In genomic region chr9:27813207-27813790, GRCm38 (mm10) we compare ENCODE assay signal across 15 mouse cellular contexts. TPM values are rescaled to one million over a fixed set of nuclear protein-coding genes. Genes with fewer than 3 reads are reported as not detected.
DNase-seq lines count a peak whose midpoint lies in the region; ATAC-seq lines count a peak whose summit lies in the region.
"Had no signal": no experiment of that assay in that cellular context is flagged by ENCODE, and none has a peak within 500 bp of the region (broad histone marks: within the 10 kb centered on the region; RNA-seq: fewer than 3 reads in every experiment).

No protein-coding gene starts in this region.

- H3K4me2 ChIP-seq in kidney, embryonic 14.5 days (replicated peaks; ENCODE audit: low read depth, low read length) = no peak overlapping the region
- no peak overlapping the region for H3K4me2 ChIP-seq in limb, embryonic 15.5 days
- H3K4me2 ChIP-seq: embryonic facial prominence, embryonic 12.5 days had no signal

- peak; percentile 84; the same call in 1 of the 2 replicates for ATAC-seq in kidney, embryonic 14.5 days (ENCODE audit: low FRiP score, low TSS enrichment)
- ATAC-seq in limb, embryonic 15.5 days (ENCODE audit: insufficient number of reproducible peaks, low FRiP score, low TSS enrichment, low read depth) = 0 out of 2 replicates have a peak, but pooled peaks have one; percentile 52
- no peak for ATAC-seq in frontal cortex, adult (ENCODE audit: low TSS enrichment)
- ATAC-seq: forebrain, embryonic 16.5 days had no signal

- no peaks in the 10 kb centered on the region for H3K4me1 ChIP-seq in kidney, embryonic 14.5 days (ENCODE audit: control insufficient read depth, insufficient read depth, low read length)
- no peaks in the 10 kb centered on the region for H3K4me1 ChIP-seq in brown adipose tissue, adult 24 weeks (ENCODE audit: control insufficient read depth, insufficient read depth, insufficient read length, low read length)
- H3K4me1 ChIP-seq in limb, embryonic 15.5 days = no peaks in the 10 kb centered on the region
- H3K4me1 ChIP-seq: embryonic facial prominence, embryonic 12.5 days had no signal

- no peaks in the 10 kb centered on the region for H3K36me3 ChIP-seq in kidney, embryonic 14.5 days (ENCODE audit: control insufficient read depth, insufficient read depth, low read length)
- no peaks in the 10 kb centered on the region for H3K36me3 ChIP-seq in limb, embryonic 15.5 days
- H3K36me3 ChIP-seq: embryonic facial prominence, embryonic 12.5 days had no signal

- peak; percentile 3 for DNase-seq in adrenal gland, adult 8-10 months
- no peak for DNase-seq in adrenal gland, postnatal 25 days
- no peak for DNase-seq in kidney, adult 18-20 months
- DNase-seq in thymus, postnatal 36 days = no peak
- DNase-seq: cerebellum, adult 2 months; kidney, adult 9 months; retina, postnatal 1 day had no signal

- no peaks in the 10 kb centered on the region for H3K27me3 ChIP-seq in kidney, embryonic 14.5 days (ENCODE audit: control insufficient read depth, insufficient read depth, low read length)
- H3K27me3 ChIP-seq in limb, embryonic 15.5 days = no peaks in the 10 kb centered on the region
- H3K27me3 ChIP-seq: embryonic facial prominence, embryonic 12.5 days had no signal

- no peak overlapping the region for H3K9ac ChIP-seq in kidney, embryonic 14.5 days (ENCODE audit: low read depth, low read length)
- no peak overlapping the region for H3K9ac ChIP-seq in limb, embryonic 15.5 days
- H3K9ac ChIP-seq: embryonic facial prominence, embryonic 12.5 days had no signal

- WGBS in kidney, embryonic 14.5 days = 33% methylated on average over 3 of the region's 3 CpGs
- 32% methylated on average over 3 of the region's 3 CpGs for WGBS in limb, embryonic 15.5 days

- H3K9me3 ChIP-seq in kidney, embryonic 14.5 days (ENCODE audit: control insufficient read depth, low read length) = no peaks in the 10 kb centered on the region
- no peaks in the 10 kb centered on the region for H3K9me3 ChIP-seq in limb, embryonic 15.5 days
- H3K9me3 ChIP-seq: embryonic facial prominence, embryonic 12.5 days had no signal

- no peak overlapping the region for H3K4me3 ChIP-seq in kidney, embryonic 14.5 days (ENCODE audit: low read length)
- H3K4me3 ChIP-seq in brown adipose tissue, adult 24 weeks (ENCODE audit: insufficient read depth, low read depth, low read length) = no peak overlapping the region
- H3K4me3 ChIP-seq in limb, embryonic 15.5 days = no peak overlapping the region
- H3K4me3 ChIP-seq: embryonic facial prominence, embryonic 12.5 days had no signal

- H3K27ac ChIP-seq in kidney, embryonic 14.5 days (ENCODE audit: low read depth, low read length) = no peak overlapping the region
- peak overlapping the region; percentile 67 for H3K27ac ChIP-seq in brown adipose tissue, adult 24 weeks (replicated peaks; ENCODE audit: low read depth, low read length)
- H3K27ac ChIP-seq in limb, embryonic 15.5 days = no peak overlapping the region
- H3K27ac ChIP-seq: embryonic facial prominence, embryonic 12.5 days had no signal

RNA-seq across cellular contexts. Expression of gene Opcml, which starts 22.7 kb away (rescaled TPM):
- 1 to 10 TPM in 3 of 4 experiments, under 1 TPM in 1; 0.80 to 2.2 (median 1.8) TPM for total RNA-seq in adrenal gland, adult 8-10 months (2022)
- 0.90 and 1.1 TPM in 2 replicates for total RNA-seq in adrenal gland, postnatal 25 days (2021)
- 1.9 TPM in 2 replicates for polyA plus RNA-seq in kidney, embryonic 14.5 days (2014; fragmentation: Nextera tagmentation; extraction: Ambion mirVana)
- 1.8 and 2.0 TPM in 2 replicates for polyA plus RNA-seq in brown adipose tissue, adult 24 weeks (2012; ENCODE audit: insufficient read depth, insufficient read length, missing spikeins)
- 3.9 and 4.9 TPM in 2 replicates for polyA plus RNA-seq in limb, embryonic 15.5 days (2015; fragmentation: Nextera tagmentation; extraction: Ambion mirVana)
- total RNA-seq: megakaryocyte progenitor cell, adult 5-6 weeks had no signal
- polyA plus RNA-seq: liver, adult 2 months had no signal
